Mouse (Mus musculus) kidney, adult 11 months (tissue): ENCODE measurements around the gene Nova2.

Experiments used
- DNase-seq: peaks from one replicate; pipeline ENCODE4 v3.0.0; 2022

Nova2 gene

DNA sequence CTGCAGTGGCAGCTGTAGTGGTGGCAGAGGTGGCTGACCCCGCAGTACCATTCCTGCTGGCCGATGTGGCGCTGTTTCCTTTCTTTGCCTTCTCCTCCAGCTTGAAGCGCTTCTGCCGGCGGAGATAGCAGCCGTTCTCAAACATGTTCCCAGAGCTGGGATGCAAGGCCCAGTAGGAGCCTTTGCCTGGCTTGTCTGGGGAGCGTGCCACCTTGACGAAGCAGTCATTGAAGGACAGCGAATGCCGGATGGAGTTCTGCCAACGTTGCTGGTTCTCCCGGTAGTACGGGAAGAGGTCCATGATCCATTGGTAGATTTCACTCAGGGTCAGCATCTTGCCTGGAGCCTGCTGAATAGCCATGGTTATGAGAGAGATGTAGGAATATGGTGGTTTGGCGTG lies 88.8 kb downstream of the Nova2 start:
- no peak for DNase-seq
